Mouse (Mus musculus) activated CD4-positive, CD25-positive, alpha-beta regulatory T cell, adult 9 weeks (primary cell): ENCODE results near the gene Slc38a2. TPM values are rescaled to one million over a fixed set of nuclear protein-coding genes. Genes with fewer than 3 reads are reported as not detected.

Experiments
- polyA plus RNA-seq: library from polyadenylated mRNA; unstranded; fragments of 100-300 nt; shearing (Covaris generic); gene quantifications from one replicate; pipeline ENCODE4 v1.2.1, GENCODE M21; 2017

The Slc38a2 gene
- polyA plus RNA-seq: 102 TPM

GRCm38 (mm10) chr15:96699521-96700511 is at the start of gene Slc38a2:
Slc38a2 (minus strand) TSS chr15:96699730.

GRCm38 (mm10) chr15:96642436-96643405 is 56.8 kb downstream of the Slc38a2 start, which contains the start of gene Slc38a1:
Slc38a1 (minus strand) TSS chr15:96642913.

Other genes with a start within 250 kb of the Slc38a2 start
- gene Scaf11, start 238.9 kb downstream of the Slc38a2 start, polyA plus RNA-seq: 26.0 TPM
- gene Slc38a1, start 56.8 kb downstream of the Slc38a2 start, polyA plus RNA-seq: 82.2 TPM